Mouse (Mus musculus): ENCODE measurements around the gene Gstt3. TPM values are rescaled to one million over a fixed set of nuclear protein-coding genes. Genes with fewer than 3 reads are reported as not detected.
A peak's percentile ranks its signal among the peaks of the same experiment; 100 is the strongest.
"Not testable (repeated sequence)": the region's sequence is repeated elsewhere in the genome, so short reads cannot be mapped to it uniquely, and the experiment has no call there.

Gstt3 gene
- polyA plus RNA-seq, 1 experiment from 2014 or later, result 34.2 TPM

DNA sequence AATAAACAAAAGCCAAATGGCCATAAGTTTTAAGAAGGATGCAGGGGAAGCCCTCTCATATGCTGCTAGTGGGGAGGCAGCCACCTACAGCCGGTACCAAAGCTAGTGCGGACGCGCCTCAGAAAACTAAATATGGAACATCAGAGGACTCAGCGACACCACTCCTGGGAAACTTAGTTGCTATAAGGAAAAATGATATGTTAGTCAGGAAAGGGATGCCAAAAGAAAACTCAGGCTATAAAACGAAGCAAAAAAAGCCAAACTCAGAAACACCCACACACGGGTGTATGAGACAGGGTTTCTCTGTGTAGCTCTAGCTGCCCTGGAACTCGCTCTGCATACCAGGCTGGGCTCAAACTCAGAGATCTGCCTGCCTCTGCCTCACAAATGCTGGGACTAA lies 7.1 kb upstream of the Gstt3 start:
- H3K4me3 ChIP-seq (ENCODE audit: low read length), result no peak overlapping the region
- 88% methylated on average over 8 of the region's 8 CpGs for WGBS

DNA sequence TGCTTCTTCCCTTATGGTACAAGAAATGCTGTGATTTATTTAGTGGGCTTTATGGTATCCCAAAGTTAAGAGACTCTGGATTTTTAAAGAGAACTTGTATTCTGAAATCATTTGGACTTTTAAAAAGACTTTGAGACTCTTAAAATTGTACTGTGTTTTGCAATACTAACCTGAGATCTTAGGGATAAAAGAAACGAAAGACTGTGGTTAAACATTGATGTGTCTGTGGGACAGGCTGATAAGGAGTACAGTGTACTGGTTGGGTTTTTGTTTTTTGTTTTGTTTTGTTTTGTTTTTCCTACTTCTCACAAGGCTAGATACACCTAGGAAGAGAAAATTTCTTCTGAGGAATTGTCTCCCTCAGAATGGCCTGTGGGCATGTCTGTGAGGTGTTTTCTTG lies 4.2 kb upstream of the Gstt3 start:
- Histone ChIP-seq H3K9me3 (ENCODE audit: control insufficient read depth, low read length) (no peaks in the 10 kb centered on the region), H3K36me3 (ENCODE audit: control insufficient read depth, insufficient read depth, low read length) (no peaks in the 10 kb centered on the region), H3K4me1 (replicated peaks; ENCODE audit: control insufficient read depth, insufficient read depth, low read length) (peaks cover 4% of the 10 kb centered on the region), H3K9ac (ENCODE audit: low read length) (no peak overlapping the region), H3K4me2 (ENCODE audit: low read depth, low read length) (no peak overlapping the region), H3K27me3 (ENCODE audit: control insufficient read depth, insufficient read depth, low read depth, low read length) (no peaks in the 10 kb centered on the region), H3K27ac (ENCODE audit: low read length) (no peak overlapping the region), H3K4me3 (ENCODE audit: low read length) (no peak overlapping the region)
- ATAC-seq (ENCODE audit: low read depth), result no peak
- 51% methylated on average over 1 of the region's 1 CpGs for whole genome bisulfite sequencing

More for the DNA sequence above, 7.1 kb upstream of the Gstt3 start:
- H3K9me3 ChIP-seq (ENCODE audit: control insufficient read depth, low read length), result no peaks in the 10 kb centered on the region
- H3K4me2 ChIP-seq (ENCODE audit: low read depth, low read length), result no peak overlapping the region
- H3K27ac ChIP-seq (ENCODE audit: low read length), result no peak overlapping the region
- no peaks in the 10 kb centered on the region for H3K36me3 ChIP-seq (ENCODE audit: control insufficient read depth, insufficient read depth, low read length)
- H3K27me3 ChIP-seq (ENCODE audit: control insufficient read depth, insufficient read depth, low read depth, low read length), result no peaks in the 10 kb centered on the region
- peaks cover 4% of the 10 kb centered on the region; the same call in 1 of the 2 replicates for H3K4me1 ChIP-seq (replicated peaks; ENCODE audit: control insufficient read depth, insufficient read depth, low read length)
- no peak overlapping the region for H3K9ac ChIP-seq (ENCODE audit: low read length)
- no peak for ATAC-seq (ENCODE audit: low read depth)

DNA sequence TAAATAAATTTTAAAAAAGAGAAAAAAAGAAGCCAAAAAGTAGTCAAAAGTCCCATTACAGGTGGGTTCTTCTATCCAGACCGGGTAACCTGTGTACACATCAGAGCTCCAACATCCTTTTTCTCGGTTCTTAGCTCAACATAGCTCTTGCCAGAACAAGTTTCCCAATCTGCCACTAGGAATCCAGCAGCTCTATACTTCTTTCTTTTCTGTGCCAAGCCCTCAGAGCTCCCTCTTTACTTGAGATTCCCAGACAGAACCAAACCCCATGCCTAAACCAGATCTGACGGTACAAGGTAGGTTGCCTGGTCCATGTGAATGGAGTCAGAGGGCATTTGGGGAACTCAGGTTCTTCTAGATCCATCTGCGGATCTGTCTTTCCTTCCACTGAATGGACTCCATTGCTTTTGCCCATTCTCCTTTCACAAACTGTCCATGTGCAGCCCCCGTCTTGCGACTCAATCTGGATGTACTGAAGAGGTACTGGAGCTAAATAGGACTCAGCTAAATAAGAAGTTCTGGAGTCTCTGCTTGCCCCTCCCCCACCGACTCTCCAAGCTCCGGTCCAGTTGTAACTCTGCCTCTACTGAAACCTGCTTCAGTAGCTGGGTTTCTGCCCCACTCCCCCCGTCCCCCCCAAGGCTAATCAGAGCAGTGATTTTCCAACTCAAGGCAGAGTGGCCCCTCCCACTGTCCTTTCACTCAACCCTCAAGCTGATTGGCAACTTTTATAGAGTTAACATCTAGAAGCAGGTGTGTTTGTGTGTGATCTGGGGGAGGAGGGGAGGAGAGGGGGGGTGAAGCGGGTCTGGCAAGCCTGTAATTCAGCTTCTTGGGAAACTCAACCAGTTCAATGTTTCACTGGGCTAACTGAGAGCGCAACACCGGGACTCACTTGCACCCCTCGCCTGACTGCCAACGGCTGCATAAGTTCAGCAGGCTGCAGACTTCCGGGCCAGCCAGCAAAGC lies 1.7 kb downstream of the Gstt3 start:
- Histone ChIP-seq H3K9ac (ENCODE audit: low read length) (no peak overlapping the region), H3K9me3 (ENCODE audit: control insufficient read depth, low read length) (no peaks in the 10 kb centered on the region), H3K27me3 (ENCODE audit: control insufficient read depth, insufficient read depth, low read depth, low read length) (no peaks in the 10 kb centered on the region), H3K4me2 (ENCODE audit: low read depth, low read length) (peak overlapping the region; percentile 91), H3K4me3 (ENCODE audit: low read length) (peak overlapping the region; percentile 56), H3K36me3 (ENCODE audit: control insufficient read depth, insufficient read depth, low read length) (no peaks in the 10 kb centered on the region), H3K27ac (ENCODE audit: low read length) (peak overlapping the region; percentile 45), H3K4me1 (replicated peaks; ENCODE audit: control insufficient read depth, insufficient read depth, low read length) (peaks cover 6% of the 10 kb centered on the region)
- 27% methylated on average over 15 of the region's 15 CpGs for WGBS
- ATAC-seq (ENCODE audit: low read depth), result peak; percentile 30; the same call in 1 of the 2 replicates

DNA sequence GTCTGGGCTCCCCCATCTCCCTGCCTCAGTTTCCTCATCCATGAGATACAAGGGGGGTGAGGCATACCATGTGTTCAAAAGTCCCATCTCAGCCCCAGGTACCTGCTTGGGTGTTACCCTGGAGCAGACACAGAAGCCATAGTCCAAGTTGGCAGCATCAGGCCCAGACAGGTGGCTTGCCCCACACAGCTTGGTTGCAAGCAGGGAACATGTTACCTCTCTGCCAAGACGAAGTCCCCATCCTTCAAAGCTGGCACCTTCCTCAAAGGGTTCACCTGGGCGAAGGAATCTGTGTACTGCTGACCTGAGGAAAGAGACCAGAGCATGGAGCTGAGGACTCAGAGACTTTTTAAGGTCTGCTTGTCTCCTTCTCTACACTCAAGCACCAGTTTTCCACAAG lies 3.3 kb downstream of the Gstt3 start:
- Histone ChIP-seq H3K9me3 (ENCODE audit: control insufficient read depth, low read length) (no peaks in the 10 kb centered on the region), H3K27ac (ENCODE audit: low read length) (no peak overlapping the region), H3K9ac (ENCODE audit: low read length) (no peak overlapping the region), H3K4me1 (replicated peaks; ENCODE audit: control insufficient read depth, insufficient read depth, low read length) (peaks cover 9% of the 10 kb centered on the region), H3K27me3 (ENCODE audit: control insufficient read depth, insufficient read depth, low read depth, low read length) (no peaks in the 10 kb centered on the region), H3K36me3 (ENCODE audit: control insufficient read depth, insufficient read depth, low read length) (no peaks in the 10 kb centered on the region), H3K4me3 (ENCODE audit: low read length) (no peak overlapping the region), H3K4me2 (ENCODE audit: low read depth, low read length) (no peak overlapping the region)
- no peak for ATAC-seq (ENCODE audit: low read depth)
- 70% methylated on average over 2 of the region's 2 CpGs for WGBS

DNA sequence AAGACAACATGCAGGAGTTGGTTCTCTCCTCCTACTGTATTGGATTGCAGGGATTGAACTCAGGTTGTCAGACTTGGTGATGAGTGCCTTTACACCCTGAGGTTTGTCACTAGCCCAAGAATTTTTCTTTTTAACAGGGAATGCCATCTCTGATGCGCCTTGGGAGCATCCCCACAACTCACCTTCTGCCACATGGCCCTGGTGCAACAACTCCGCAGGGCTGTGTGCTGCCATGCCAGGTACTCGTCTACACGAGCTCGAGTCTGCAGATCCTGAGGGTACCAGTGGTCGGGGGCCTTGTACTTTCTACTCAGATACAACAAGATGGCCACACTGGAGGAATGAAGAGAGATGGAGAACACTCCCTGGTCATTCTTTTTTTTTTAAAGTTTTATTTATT lies 4.7 kb downstream of the Gstt3 start:
- Histone ChIP-seq H3K36me3 (ENCODE audit: control insufficient read depth, insufficient read depth, low read length) (no peaks in the 10 kb centered on the region), H3K27me3 (ENCODE audit: control insufficient read depth, insufficient read depth, low read depth, low read length) (no peaks in the 10 kb centered on the region), H3K4me3 (ENCODE audit: low read length) (no peak overlapping the region), H3K9me3 (ENCODE audit: control insufficient read depth, low read length) (no peaks in the 10 kb centered on the region), H3K4me2 (ENCODE audit: low read depth, low read length) (no peak overlapping the region), H3K9ac (ENCODE audit: low read length) (no peak overlapping the region), H3K27ac (ENCODE audit: low read length) (no peak overlapping the region), H3K4me1 (replicated peaks; ENCODE audit: control insufficient read depth, insufficient read depth, low read length) (peaks cover 14% of the 10 kb centered on the region)
- ATAC-seq (ENCODE audit: low read depth), result no peak
- WGBS, result 81% methylated on average over 6 of the region's 6 CpGs

DNA sequence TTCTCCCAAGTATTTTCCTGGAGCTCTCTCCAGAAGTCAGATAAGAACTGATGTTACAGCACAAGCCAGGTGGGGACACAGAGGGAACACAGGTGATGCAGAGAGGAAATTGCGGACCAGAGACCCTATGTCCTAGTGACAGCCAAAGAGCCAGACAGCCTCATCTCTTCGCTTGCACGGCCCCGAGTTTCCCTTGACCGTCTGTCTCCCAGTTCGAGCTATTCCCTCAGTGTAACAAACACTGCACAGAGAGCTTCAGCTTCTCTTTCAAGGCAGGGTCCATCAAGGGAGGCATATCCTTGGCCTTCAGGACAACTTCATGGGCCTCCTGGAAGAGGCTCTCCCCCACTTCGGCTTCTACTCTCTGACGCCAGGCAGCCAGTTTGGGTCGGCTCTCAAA lies 6.6 kb downstream of the Gstt3 start:
- Histone ChIP-seq H3K9ac (ENCODE audit: low read length) (no peak overlapping the region), H3K36me3 (ENCODE audit: control insufficient read depth, insufficient read depth, low read length) (no peaks in the 10 kb centered on the region), H3K27ac (ENCODE audit: low read length) (no peak overlapping the region), H3K4me2 (ENCODE audit: low read depth, low read length) (no peak overlapping the region), H3K4me1 (replicated peaks; ENCODE audit: control insufficient read depth, insufficient read depth, low read length) (peaks cover 9% of the 10 kb centered on the region; the same call in 1 of the 2 replicates), H3K4me3 (ENCODE audit: low read length) (no peak overlapping the region), H3K27me3 (ENCODE audit: control insufficient read depth, insufficient read depth, low read depth, low read length) (no peaks in the 10 kb centered on the region), H3K9me3 (ENCODE audit: control insufficient read depth, low read length) (no peaks in the 10 kb centered on the region)
- 88% methylated on average over 9 of the region's 9 CpGs for WGBS
- no peak for ATAC-seq (ENCODE audit: low read depth)

DNA sequence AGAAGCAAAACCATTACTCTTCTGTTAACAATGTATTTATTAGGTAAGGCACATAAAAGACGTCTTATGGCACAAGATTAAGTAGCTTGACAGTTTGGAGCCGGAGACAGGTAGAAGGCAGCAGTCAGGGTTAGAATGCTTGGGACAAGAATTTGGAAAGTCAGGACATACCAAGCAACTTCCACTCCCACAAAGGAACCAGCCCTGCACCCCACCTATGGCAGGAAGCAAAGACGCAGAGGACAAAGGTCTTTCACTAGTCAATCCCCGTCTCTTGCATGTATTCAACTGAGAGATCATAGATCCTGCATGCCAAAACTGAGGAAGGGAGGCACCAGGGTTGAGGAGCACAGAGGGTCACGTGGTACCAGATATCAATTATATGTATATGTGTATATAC lies 7.1 kb downstream of the Gstt3 start:
- H3K27ac ChIP-seq (ENCODE audit: low read length), result no peak overlapping the region
- no peak for ATAC-seq (ENCODE audit: low read depth)
- WGBS, result 84% methylated on average over 5 of the region's 5 CpGs
- no peaks in the 10 kb centered on the region for H3K36me3 ChIP-seq (ENCODE audit: control insufficient read depth, insufficient read depth, low read length)
- peaks cover 9% of the 10 kb centered on the region; the same call in 1 of the 2 replicates for H3K4me1 ChIP-seq (replicated peaks; ENCODE audit: control insufficient read depth, insufficient read depth, low read length)
- no peaks in the 10 kb centered on the region for H3K27me3 ChIP-seq (ENCODE audit: control insufficient read depth, insufficient read depth, low read depth, low read length)
- H3K4me2 ChIP-seq (ENCODE audit: low read depth, low read length), result no peak overlapping the region
- no peak overlapping the region for H3K4me3 ChIP-seq (ENCODE audit: low read length)
- H3K9me3 ChIP-seq (ENCODE audit: control insufficient read depth, low read length), result no peaks in the 10 kb centered on the region
- no peak overlapping the region for H3K9ac ChIP-seq (ENCODE audit: low read length)

DNA sequence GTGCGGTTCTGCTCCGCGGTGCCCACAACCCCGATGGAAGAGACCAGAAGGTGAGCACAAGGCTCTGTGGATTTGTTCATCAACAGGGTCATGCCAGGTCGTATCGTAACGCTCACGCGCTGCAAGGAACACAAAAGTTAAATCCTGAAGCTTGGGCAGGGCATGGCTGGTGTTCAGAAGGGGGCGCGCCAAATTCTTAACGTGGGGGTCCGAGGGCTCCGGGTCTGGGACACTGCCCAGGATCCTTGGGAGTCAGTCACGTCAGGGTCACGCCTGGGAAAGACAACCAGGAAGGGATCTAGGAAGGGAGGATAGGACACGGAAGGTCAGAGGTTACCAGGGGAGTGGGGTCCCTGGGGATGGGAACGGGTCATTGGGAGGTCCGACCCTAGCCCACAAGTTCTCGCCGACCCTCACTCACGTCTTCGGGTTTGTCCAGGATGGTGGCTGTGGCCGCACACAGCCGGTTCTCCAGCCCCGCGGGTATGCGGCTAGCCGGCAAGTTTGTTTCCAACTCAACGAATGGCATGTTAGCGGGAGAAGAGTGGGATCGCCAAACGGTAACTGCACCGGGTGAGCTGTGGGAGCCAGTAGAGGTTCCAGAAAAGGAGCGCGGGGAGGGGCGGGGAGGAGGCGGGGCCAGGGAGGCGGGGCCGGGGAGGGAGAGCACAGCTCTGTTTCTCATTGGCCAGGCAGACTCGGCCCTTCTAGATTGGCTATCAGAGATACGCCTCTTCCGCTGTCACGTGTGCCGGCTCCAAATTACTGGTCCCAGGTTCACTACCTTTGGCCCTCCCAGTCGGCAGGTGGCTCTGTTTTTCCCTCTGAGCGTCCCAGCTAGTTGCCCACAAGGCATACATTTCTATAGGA lies 8.2 kb downstream of the Gstt3 start, which contains the start of gene Ddt:
TSS of gene Ddt (minus strand) at position 620 of the 870 bp plus-strand sequence.
- H3K27me3 ChIP-seq (ENCODE audit: control insufficient read depth, insufficient read depth, low read depth, low read length), result no peaks in the 10 kb centered on the region
- H3K9me3 ChIP-seq (ENCODE audit: control insufficient read depth, low read length), result no peaks in the 10 kb centered on the region
- peak within 1 kb of the TSS; percentile 98 for H3K4me2 ChIP-seq (ENCODE audit: low read depth, low read length)
- ATAC-seq (ENCODE audit: low read depth), result peak; percentile 96
- peak within 1 kb of the TSS; percentile 40; the same call in 1 of the 2 replicates for H3K27ac ChIP-seq (ENCODE audit: low read length)
- H3K4me1 ChIP-seq (replicated peaks; ENCODE audit: control insufficient read depth, insufficient read depth, low read length), result peaks cover 9% of the 10 kb centered on the region; the same call in 1 of the 2 replicates
- H3K9ac ChIP-seq (ENCODE audit: low read length), result peak within 1 kb of the TSS; percentile 79
- under 1% methylated on average over 46 of the region's 47 CpGs for WGBS
- no peaks in the 10 kb centered on the region for H3K36me3 ChIP-seq (ENCODE audit: control insufficient read depth, insufficient read depth, low read length)
- peak within 1 kb of the TSS; percentile 77 for H3K4me3 ChIP-seq (ENCODE audit: low read length)

DNA sequence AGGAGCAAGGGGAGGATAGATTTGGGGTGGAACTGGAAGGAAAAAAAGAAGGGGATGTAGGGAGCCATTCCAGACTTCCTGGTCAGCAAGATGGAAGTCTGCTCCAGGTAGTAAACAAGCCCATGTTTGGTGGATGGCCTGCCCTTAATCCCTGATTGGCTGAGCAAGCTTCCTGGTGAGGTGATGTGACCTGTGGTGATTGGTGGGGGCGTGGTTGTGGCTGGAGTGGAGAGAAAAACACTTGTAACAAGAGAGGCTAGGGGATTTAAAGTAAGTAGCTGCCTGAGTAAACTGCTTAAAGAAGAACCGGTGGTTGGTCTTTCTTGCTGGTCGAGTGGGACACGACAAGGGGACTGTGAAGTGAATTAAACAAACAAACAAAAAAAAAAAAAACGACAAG lies 13.5 kb downstream of the Gstt3 start:
- WGBS, result 18% methylated on average over 5 of the region's 5 CpGs
- not testable (repeated sequence) for H3K4me2 ChIP-seq (ENCODE audit: low read depth, low read length); ATAC-seq (ENCODE audit: low read depth)

More for the DNA sequence above, 13.5 kb downstream of the Gstt3 start:
- H3K27me3 ChIP-seq (ENCODE audit: control insufficient read depth, insufficient read depth, low read depth, low read length); H3K36me3 ChIP-seq (ENCODE audit: control insufficient read depth, insufficient read depth, low read length); H3K27ac ChIP-seq (ENCODE audit: low read length); H3K4me3 ChIP-seq (ENCODE audit: low read length); H3K9ac ChIP-seq (ENCODE audit: low read length); H3K9me3 ChIP-seq (ENCODE audit: control insufficient read depth, low read length); H3K4me1 ChIP-seq (replicated peaks; ENCODE audit: control insufficient read depth, insufficient read depth, low read length): not testable (repeated sequence)
